Mouse (Mus musculus) testis, adult 2 months (tissue): ENCODE measurements around the gene Bsg.
"Not testable (repeated sequence)": the region's sequence is repeated elsewhere in the genome, so short reads cannot be mapped to it uniquely, and the experiment has no call there.

Experiments used
- CTCF ChIP-seq: fragments of 200-500 bp; IDR thresholded peaks from 2 replicates; pipeline ENCODE4 v1.5.1; 2012; ENCODE audit warnings: low read depth, mild to moderate bottlenecking, inconsistent platforms, low read length, moderate library complexity; ENCODE audit not compliant: control insufficient read depth, insufficient read depth, insufficient replicate concordance
- POLR2A ChIP-seq: fragments of 200-500 bp; IDR thresholded peaks from 2 replicates; pipeline ENCODE4 v1.6.1; 2012; ENCODE audit warnings: low read depth, mild to moderate bottlenecking, inconsistent platforms, low read length, moderate library complexity; ENCODE audit not compliant: control insufficient read depth

- not testable (repeated sequence) for TF ChIP-seq POLR2A, CTCF
Observed at GRCm38 (mm10) chr10:79759675-79760074, 55.4 kb downstream of the Bsg start.
